Mouse (Mus musculus): ENCODE data around the gene Inpp5d. TPM values are rescaled to one million over a fixed set of nuclear protein-coding genes. Genes with fewer than 3 reads are reported as not detected.
"Not testable (repeated sequence)": the region's sequence is repeated elsewhere in the genome, so short reads cannot be mapped to it uniquely, and the experiment has no call there.

Inpp5d gene
- polyA plus RNA-seq, 1 experiment from 2014 or later = 6.2 TPM

DNA sequence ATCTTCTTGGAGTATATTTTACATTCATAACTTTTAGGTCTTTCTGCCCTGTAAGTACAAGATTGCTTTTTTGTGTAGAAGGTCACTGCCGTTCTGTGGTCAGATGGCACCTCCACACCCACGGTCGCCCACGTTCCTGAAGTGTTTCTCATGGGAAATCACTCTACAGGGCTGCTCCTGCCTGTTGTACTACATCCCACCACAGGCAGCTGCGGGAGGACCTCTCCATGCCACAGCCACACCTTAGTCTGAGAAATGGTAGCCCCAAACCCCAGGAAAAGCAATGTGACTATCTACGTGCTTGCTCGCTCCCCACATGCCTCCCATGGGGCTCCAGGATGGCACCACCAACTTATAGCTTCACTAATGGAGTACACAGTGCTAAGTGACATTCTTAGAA is 48.2 kb downstream of the Inpp5d start:
- H3K9me3 ChIP-seq = peaks cover 6% of the 10 kb centered on the region; the same call in 1 of the 2 replicates
- no peak overlapping the region for H3K27ac ChIP-seq
- no peak for DNase-seq (ENCODE audit: low spot score)
- WGBS = 88% methylated on average over 7 of the region's 7 CpGs
- no peaks in the 10 kb centered on the region for H3K27me3 ChIP-seq (ENCODE audit: insufficient read depth, poor library complexity, severe bottlenecking)
- no peaks in the 10 kb centered on the region for H3K4me1 ChIP-seq (replicated peaks)
- H3K36me3 ChIP-seq = no peaks in the 10 kb centered on the region
- H3K4me3 ChIP-seq = no peak overlapping the region

- H3K36me3 ChIP-seq = no peaks in the 10 kb centered on the region
- WGBS = 70% methylated on average over 4 of the region's 4 CpGs
- no peak for DNase-seq (ENCODE audit: low spot score)
- no peaks in the 10 kb centered on the region for H3K9me3 ChIP-seq
- H3K4me1 ChIP-seq (replicated peaks) = no peaks in the 10 kb centered on the region
- H3K27ac ChIP-seq = no peak overlapping the region
- no peak overlapping the region for H3K4me3 ChIP-seq
- H3K27me3 ChIP-seq (ENCODE audit: insufficient read depth, poor library complexity, severe bottlenecking) = no peaks in the 10 kb centered on the region
Measured at GRCm38 (mm10) chr1:87671483-87671882, 51.4 kb downstream of the Inpp5d start.

- no peaks in the 10 kb centered on the region for H3K4me1 ChIP-seq (replicated peaks)
- 76% methylated on average over 9 of the region's 9 CpGs for WGBS
- H3K27ac ChIP-seq = no peak overlapping the region
- no peaks in the 10 kb centered on the region for H3K9me3 ChIP-seq
- H3K4me3 ChIP-seq = no peak overlapping the region
- DNase-seq (ENCODE audit: low spot score) = no peak
- no peaks in the 10 kb centered on the region for H3K36me3 ChIP-seq
- no peaks in the 10 kb centered on the region for H3K27me3 ChIP-seq (ENCODE audit: insufficient read depth, poor library complexity, severe bottlenecking)
Measured at GRCm38 (mm10) chr1:87673822-87674604, 53.9 kb downstream of the Inpp5d start.

DNA sequence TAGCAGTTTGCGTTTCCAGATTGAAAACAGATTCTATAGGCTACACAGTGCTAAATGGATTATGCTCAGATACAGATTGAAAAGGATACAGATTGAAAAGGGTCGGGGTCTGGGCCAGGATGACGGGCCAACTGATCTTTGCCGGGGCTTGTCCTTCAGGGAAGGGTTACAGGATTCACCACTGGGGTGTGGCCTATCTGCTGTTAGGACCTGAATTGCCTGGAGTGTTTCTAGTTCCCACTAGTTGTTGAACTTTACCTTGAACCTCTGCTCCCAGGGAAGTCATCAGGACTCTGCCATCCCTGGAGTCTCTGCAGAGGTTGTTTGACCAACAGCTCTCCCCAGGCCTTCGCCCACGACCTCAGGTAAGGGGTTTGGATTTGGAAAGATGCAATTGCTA is 55.9 kb downstream of the Inpp5d start:
- no peaks in the 10 kb centered on the region for H3K27me3 ChIP-seq (ENCODE audit: insufficient read depth, poor library complexity, severe bottlenecking)
- no peak for DNase-seq (ENCODE audit: low spot score)
- no peaks in the 10 kb centered on the region for H3K9me3 ChIP-seq
- WGBS = 84% methylated on average over 6 of the region's 6 CpGs
- H3K4me3 ChIP-seq = no peak overlapping the region
- H3K27ac ChIP-seq = no peak overlapping the region
- H3K4me1 ChIP-seq (replicated peaks) = no peaks in the 10 kb centered on the region
- H3K36me3 ChIP-seq = no peaks in the 10 kb centered on the region

DNA sequence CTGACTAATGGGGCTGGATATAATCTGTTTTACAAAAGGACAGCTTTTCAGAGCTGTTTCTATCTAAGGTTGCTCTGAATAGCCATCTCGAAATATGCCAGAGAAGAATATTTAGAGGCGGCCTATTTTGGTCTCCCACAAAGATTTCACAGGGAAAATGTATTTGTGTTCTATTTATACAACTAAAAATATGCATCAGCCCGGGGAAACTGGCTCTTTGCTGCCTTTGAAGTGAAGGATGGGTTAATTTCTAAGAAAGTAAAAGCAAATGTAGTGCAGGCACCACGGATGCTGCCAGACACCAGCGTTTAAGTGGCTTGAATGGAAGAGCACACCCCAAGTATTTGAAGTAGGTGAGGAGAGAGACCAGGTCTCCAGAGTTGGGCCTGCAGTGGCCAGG is 59.0 kb downstream of the Inpp5d start:
- no peak for DNase-seq (ENCODE audit: low spot score)
- Histone ChIP-seq H3K27me3 (ENCODE audit: insufficient read depth, poor library complexity, severe bottlenecking) (no peaks in the 10 kb centered on the region), H3K36me3 (no peaks in the 10 kb centered on the region), H3K4me1 (replicated peaks) (no peaks in the 10 kb centered on the region), H3K27ac (no peak overlapping the region), H3K4me3 (no peak overlapping the region), H3K9me3 (no peaks in the 10 kb centered on the region)
- 85% methylated on average over 5 of the region's 5 CpGs for WGBS

GRCm38 (mm10) chr1:87680950-87681349 is 60.8 kb downstream of the Inpp5d start:
- Histone ChIP-seq H3K27me3 (ENCODE audit: insufficient read depth, poor library complexity, severe bottlenecking) (no peaks in the 10 kb centered on the region), H3K9me3 (no peaks in the 10 kb centered on the region), H3K4me1 (replicated peaks) (no peaks in the 10 kb centered on the region), H3K27ac (no peak overlapping the region), H3K36me3 (no peaks in the 10 kb centered on the region), H3K4me3 (no peak overlapping the region)
- 92% methylated on average over 4 of the region's 4 CpGs for WGBS
- DNase-seq (ENCODE audit: low spot score) = no peak

- H3K36me3 ChIP-seq; DNase-seq (ENCODE audit: low spot score); H3K27me3 ChIP-seq (ENCODE audit: insufficient read depth, poor library complexity, severe bottlenecking); H3K4me1 ChIP-seq (replicated peaks); H3K4me3 ChIP-seq; H3K27ac ChIP-seq; H3K9me3 ChIP-seq: not testable (repeated sequence)
- 86% methylated on average over 7 of the region's 7 CpGs for WGBS
Measured at GRCm38 (mm10) chr1:87682473-87682872, 62.4 kb downstream of the Inpp5d start.

GRCm38 (mm10) chr1:87684071-87684470 is 64.0 kb downstream of the Inpp5d start:
- no peaks in the 10 kb centered on the region for H3K36me3 ChIP-seq
- WGBS = 90% methylated on average over 5 of the region's 5 CpGs

GRCm38 (mm10) chr1:87684791-87685190 is 64.7 kb downstream of the Inpp5d start:
- Histone ChIP-seq H3K36me3 (no peaks in the 10 kb centered on the region), H3K9me3 (no peaks in the 10 kb centered on the region), H3K4me1 (replicated peaks) (no peaks in the 10 kb centered on the region), H3K27ac (no peak overlapping the region), H3K4me3 (no peak overlapping the region), H3K27me3 (ENCODE audit: insufficient read depth, poor library complexity, severe bottlenecking) (no peaks in the 10 kb centered on the region)
- WGBS = 90% methylated on average over 3 of the region's 3 CpGs
- no peak for DNase-seq (ENCODE audit: low spot score)

More at GRCm38 (mm10) chr1:87684071-87684470, 64.0 kb downstream of the Inpp5d start:
- Histone ChIP-seq H3K4me1 (replicated peaks) (no peaks in the 10 kb centered on the region), H3K27me3 (ENCODE audit: insufficient read depth, poor library complexity, severe bottlenecking) (no peaks in the 10 kb centered on the region), H3K27ac (no peak overlapping the region), H3K4me3 (no peak overlapping the region), H3K9me3 (no peaks in the 10 kb centered on the region)
- DNase-seq (ENCODE audit: low spot score) = no peak

DNA sequence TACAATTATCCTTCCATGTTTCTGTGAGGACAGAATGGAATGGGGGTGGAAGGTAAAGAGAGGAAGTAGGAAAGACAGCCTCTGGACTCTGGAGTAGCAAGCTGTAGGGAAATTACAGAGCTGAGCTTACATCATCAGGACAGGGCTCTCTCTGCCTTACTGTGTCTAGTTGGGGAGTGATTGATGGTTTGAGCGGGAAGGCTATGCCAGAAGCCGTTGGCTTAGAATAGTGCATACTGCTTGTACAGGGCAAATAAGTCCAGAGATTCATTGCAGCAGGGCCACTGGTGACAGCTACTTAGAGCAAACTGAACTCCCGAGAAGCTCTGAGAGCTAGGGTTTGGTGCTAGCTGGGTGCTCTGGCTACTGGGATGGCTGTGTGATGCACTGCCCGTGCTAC is 66.2 kb downstream of the Inpp5d start:
- Histone ChIP-seq H3K4me1 (replicated peaks) (no peaks in the 10 kb centered on the region), H3K27me3 (ENCODE audit: insufficient read depth, poor library complexity, severe bottlenecking) (no peaks in the 10 kb centered on the region), H3K36me3 (no peaks in the 10 kb centered on the region), H3K27ac (no peak overlapping the region), H3K4me3 (no peak overlapping the region), H3K9me3 (no peaks in the 10 kb centered on the region)
- DNase-seq (ENCODE audit: low spot score) = no peak
- WGBS = 88% methylated on average over 4 of the region's 4 CpGs

DNA sequence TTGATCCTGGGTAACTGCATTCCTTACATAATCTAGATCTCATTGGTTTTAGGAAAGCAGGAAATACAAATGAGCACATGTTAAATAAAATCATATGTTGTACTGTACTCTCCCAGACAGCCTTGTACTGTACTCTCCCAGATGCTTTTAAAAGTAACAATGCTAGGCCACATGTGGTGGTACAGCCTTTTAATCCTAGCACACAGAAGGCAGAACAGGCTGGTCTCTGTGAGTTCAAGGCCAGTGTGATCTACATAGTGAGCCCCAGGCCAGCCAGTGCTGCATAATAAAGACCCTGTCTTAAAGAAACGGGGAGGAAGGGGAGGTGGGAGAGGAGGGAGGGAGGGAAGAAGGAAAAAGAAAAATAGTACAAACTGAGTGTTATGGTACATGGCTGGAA is 66.9 kb downstream of the Inpp5d start:
- DNase-seq (ENCODE audit: low spot score) = no peak
- Histone ChIP-seq H3K4me1 (replicated peaks) (no peaks in the 10 kb centered on the region), H3K9me3 (no peaks in the 10 kb centered on the region), H3K27me3 (ENCODE audit: insufficient read depth, poor library complexity, severe bottlenecking) (no peaks in the 10 kb centered on the region), H3K36me3 (no peaks in the 10 kb centered on the region), H3K4me3 (no peak overlapping the region), H3K27ac (no peak overlapping the region)
- WGBS = 36% methylated on average over 1 of the region's 1 CpGs

- DNase-seq (ENCODE audit: low spot score) = no peak
- Histone ChIP-seq H3K9me3 (no peaks in the 10 kb centered on the region), H3K27me3 (ENCODE audit: insufficient read depth, poor library complexity, severe bottlenecking) (no peaks in the 10 kb centered on the region), H3K4me1 (replicated peaks) (no peaks in the 10 kb centered on the region), H3K27ac (no peak overlapping the region), H3K4me3 (no peak overlapping the region), H3K36me3 (no peaks in the 10 kb centered on the region)
- 96% methylated on average over 1 of the region's 1 CpGs for WGBS
Measured at GRCm38 (mm10) chr1:87689661-87690341, 69.7 kb downstream of the Inpp5d start.

DNA sequence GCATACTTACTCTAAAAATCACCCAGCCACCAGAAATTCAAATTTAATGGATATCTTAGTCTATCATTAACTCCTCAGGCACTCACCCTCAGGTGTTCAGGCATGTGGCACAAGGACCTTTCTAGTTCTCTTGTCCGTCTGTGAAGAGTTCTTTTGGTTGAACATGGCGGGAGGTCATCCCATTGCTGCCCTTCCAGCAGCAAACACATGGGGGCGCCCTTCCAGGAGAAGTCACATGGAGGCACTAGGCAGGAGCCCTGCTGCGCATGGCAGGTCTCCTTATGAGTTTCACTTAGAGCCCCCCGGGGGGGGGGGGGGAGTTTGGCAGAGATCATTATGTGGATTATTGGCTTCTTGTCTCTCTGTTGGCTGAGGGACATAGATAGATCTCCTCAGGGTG is 76.2 kb downstream of the Inpp5d start:
- Histone ChIP-seq H3K4me1 (replicated peaks) (no peaks in the 10 kb centered on the region), H3K27ac (no peak overlapping the region), H3K27me3 (ENCODE audit: insufficient read depth, poor library complexity, severe bottlenecking) (no peaks in the 10 kb centered on the region), H3K9me3 (no peaks in the 10 kb centered on the region), H3K4me3 (no peak overlapping the region), H3K36me3 (no peaks in the 10 kb centered on the region)
- DNase-seq (ENCODE audit: low spot score) = no peak
- WGBS = 71% methylated on average over 5 of the region's 5 CpGs

All from hindbrain, embryonic 10.5 days (tissue).